Mouse (Mus musculus) testis, postnatal 10 days (tissue): ENCODE data around the gene Tmem178b.

Source experiments
- DNase-seq: peaks from one replicate; pipeline ENCODE4 v3.0.0; 2021; ENCODE audit warnings: low spot score

Gene Tmem178b

DNA sequence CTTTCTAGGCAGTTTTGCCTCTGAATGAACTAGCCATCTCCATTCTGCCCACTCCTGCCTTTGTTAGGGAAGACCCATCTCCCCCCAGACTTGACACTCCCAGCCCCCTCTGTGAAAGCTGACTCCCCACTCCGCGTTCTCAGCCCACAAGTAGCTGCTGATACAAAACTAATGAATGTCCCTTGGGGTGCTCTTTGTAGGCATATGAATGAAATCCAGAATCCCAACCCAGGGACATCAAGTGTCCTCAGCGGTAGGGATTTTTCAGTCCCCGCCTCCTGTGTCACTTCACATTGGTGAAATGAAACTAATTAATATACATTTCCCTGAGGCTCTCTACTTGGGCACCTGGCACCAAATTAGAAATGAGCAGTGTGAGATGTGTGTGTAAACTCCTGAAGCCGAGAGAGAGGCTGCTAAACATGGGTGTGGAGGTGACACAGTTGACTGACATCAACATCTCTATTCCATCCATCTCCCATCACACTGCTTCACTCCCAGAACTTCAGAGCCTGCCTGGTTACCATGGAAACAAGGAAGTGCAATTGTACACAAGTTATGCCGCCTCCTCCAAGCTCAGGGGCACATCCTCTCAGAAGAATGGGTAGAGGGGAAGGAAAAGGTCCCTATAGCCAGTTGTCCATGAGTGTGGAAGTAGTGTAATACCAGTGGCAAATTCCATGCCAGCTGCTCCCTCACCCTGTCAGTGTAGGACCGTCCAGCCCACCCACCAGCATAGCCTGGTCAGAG, 142.8 kb downstream of the Tmem178b start:
- no peak for DNase-seq

DNA sequence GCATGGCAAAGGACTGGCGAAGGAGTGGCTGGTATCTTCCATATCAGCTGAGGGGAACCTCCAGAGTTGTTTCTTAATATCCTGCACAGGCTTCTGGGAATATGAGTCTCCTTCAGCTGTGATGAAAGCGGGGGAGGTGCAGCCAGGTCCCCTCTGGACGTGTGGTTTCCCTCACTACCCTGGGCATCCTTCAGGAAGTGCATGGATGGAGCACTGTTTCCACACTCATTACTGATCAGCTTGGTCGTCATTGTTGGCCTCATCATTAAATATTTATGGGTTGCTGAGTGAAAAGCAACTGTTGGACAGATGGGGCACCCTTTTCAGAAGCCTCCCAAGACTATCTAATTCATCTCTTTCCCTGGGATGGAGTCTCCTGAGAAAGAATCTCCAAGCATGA, 146.3 kb downstream of the Tmem178b start:
- no peak for DNase-seq

GRCm38 (mm10) chr6:40023592-40024335, 150.7 kb downstream of the Tmem178b start:
- no peak for DNase-seq

- no peak for DNase-seq
These were observed 151.4 kb downstream of the Tmem178b start for GRCm38 (mm10) chr6:40024336-40024934.

GRCm38 (mm10) chr6:40032901-40033300, 159.8 kb downstream of the Tmem178b start:
- DNase-seq, result no peak

- no peak for DNase-seq
These were observed 160.9 kb downstream of the Tmem178b start for GRCm38 (mm10) chr6:40033935-40034334.

GRCm38 (mm10) chr6:40048969-40049908, 176.2 kb downstream of the Tmem178b start:
- DNase-seq, result peak; percentile 52

GRCm38 (mm10) chr6:40049909-40050484, 176.9 kb downstream of the Tmem178b start:
- DNase-seq, result no peak

- no peak for DNase-seq
These were observed 178.6 kb downstream of the Tmem178b start for GRCm38 (mm10) chr6:40051698-40052097.

GRCm38 (mm10) chr6:40052593-40052992, 179.5 kb downstream of the Tmem178b start:
- no peak for DNase-seq

- DNase-seq, result no peak
These were observed 186.4 kb downstream of the Tmem178b start for GRCm38 (mm10) chr6:40059466-40059865.

- DNase-seq, result no peak
These were observed 188.5 kb downstream of the Tmem178b start for GRCm38 (mm10) chr6:40061327-40062189.

DNA sequence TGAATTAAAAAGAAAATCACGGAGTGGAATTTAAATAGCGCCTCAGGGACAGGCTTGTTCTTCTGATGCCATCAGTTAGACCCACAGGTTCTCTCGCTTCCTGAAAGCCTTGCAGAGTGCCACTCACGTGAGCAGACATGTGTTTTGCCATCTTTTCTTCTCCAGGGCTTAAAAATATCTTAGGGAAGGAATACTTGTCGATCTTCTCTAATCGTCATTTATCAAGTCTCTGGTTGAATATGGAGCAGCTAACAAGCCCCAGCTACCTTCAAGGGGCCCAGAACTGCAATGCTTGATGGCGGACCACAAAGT, 189.1 kb downstream of the Tmem178b start:
- no peak for DNase-seq

DNA sequence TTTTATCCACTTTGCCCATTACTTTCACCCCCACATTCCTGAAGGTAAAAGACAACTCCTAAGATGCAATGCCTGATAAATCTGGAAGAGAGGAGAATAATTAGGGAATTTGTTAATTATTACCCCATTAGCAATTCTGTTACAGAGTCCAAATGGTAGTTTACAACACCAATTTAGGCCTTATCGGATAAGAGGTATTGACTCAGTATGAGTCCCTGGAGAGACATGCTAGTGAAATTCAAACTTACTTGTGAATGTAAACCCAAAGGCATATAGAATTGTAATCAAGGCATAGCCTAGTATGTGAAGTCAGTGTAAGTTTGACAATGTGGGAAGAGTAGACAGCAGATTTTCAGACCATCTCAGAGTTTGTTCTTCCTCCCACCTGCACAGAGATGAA, 190.4 kb downstream of the Tmem178b start:
- no peak for DNase-seq

- DNase-seq, result no peak
These were observed 190.8 kb downstream of the Tmem178b start for GRCm38 (mm10) chr6:40063899-40064298.

GRCm38 (mm10) chr6:40064342-40064741, 191.3 kb downstream of the Tmem178b start:
- no peak for DNase-seq

DNA sequence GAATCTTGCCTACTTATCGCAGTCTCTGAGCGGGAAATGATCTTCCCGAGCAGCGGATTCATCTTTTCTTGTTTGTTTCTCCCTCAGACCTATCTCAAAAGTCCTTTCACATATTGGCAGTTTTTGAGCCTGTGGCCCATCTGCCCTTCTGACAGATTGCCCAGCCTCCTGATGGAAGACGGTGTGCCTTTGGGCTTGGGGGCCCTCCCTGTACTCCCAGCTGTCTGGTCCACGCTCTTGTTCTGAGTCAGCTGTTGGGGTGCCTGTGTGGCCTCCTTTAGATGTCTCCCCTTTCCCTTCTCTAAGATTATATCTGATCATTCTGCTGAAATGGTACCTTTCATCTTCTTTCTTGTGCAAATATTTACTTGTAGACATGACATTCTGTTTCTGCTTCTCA, 195.4 kb downstream of the Tmem178b start:
- no peak for DNase-seq

GRCm38 (mm10) chr6:40071007-40071406, 197.9 kb downstream of the Tmem178b start:
- DNase-seq, result no peak

DNA sequence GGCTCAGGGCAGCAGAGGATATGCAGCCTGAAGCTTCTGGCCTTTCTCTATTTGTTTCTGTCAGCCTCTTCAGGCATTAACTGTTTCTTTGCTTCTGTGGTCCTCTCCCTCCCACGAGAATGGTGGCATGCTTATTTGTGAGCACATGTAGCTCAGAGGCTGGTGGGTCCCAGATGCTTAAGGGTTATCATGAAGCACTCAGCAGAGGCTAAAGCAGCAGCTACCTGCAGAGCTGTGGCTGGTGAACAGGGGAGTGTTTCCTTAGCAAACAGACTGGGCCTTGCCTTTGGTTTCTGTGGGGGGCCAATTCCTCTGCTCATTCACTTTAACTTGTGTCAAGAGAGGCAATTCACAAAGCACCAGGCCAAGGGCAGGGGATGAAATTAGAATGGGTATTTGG, 203.0 kb downstream of the Tmem178b start:
- no peak for DNase-seq

DNA sequence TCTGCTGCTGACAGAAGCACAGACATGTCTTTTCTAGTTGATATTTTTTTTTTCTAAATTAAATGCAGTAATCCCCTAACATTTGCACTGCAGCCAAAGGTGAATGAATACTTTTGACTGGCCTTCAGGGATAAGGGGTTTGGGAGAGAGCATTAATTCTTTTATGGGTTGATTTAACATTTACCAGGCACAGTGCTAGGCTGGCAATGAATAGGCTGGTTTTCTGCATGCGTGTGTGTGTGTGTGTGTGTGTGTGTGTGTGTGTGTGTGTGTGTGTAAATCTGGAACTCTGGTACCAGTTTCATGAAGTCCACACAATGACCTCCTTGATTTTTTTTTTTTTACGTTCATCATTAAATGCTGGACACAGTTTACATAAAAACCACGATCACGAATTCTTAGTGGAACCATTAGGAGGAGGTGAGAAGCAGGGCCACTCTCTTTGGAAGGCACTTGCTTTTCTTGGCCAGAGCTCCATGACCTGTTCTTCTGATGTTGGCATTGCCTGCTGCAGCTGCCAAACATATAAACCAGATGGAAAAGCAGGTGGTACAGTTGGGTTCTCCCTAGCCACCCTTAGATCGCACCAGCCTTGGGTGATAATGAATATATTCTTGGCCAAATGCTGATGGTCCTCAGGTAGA, 203.7 kb downstream of the Tmem178b start:
- DNase-seq, result no peak
